Mouse (Mus musculus) stomach, embryonic 16.5 days (tissue): ENCODE results near the gene Anks1b. TPM values are rescaled to one million over a fixed set of nuclear protein-coding genes. Genes with fewer than 3 reads are reported as not detected.

Experiments
- ATAC-seq: fragments of 200-750 bp; cut with Nextera tagmentation; 2 replicates; pipeline ENCODE4 v1.8.0; 2017; ENCODE audit warnings: moderate number of reproducible peaks, moderate TSS enrichment; ENCODE audit not compliant: insufficient read depth, low FRiP score
- H3K27ac ChIP-seq: fragments of 300-500 bp; sonication (generic); 2 replicates; pipeline ENCODE4 v1.5.1; 2014; ENCODE audit warnings: low read length
- H3K27me3 ChIP-seq: fragments of 300-500 bp; sonication (generic); 2 replicates; pipeline ENCODE4 v1.6.1; 2014; ENCODE audit warnings: low read length, control low read depth, mixed read lengths; ENCODE audit not compliant: control insufficient read depth, insufficient read depth
- H3K36me3 ChIP-seq: fragments of 300-500 bp; sonication (generic); 2 replicates; pipeline ENCODE4 v1.6.1; 2014; ENCODE audit warnings: low read length; ENCODE audit not compliant: control insufficient read depth, insufficient read depth
- H3K4me1 ChIP-seq: fragments of 300-500 bp; sonication (generic); 2 replicates; pipeline ENCODE4 v1.6.1; 2014; ENCODE audit warnings: low read length, control low read depth, mixed read lengths; ENCODE audit not compliant: control insufficient read depth, insufficient read depth
- H3K4me2 ChIP-seq: fragments of 300-500 bp; sonication (generic); 2 replicates; pipeline ENCODE4 v1.6.1; 2014; ENCODE audit warnings: low read depth, low read length, mixed read lengths
- H3K4me3 ChIP-seq: fragments of 300-500 bp; sonication (generic); replicated peaks from 2 replicates; pipeline ENCODE4 v1.5.1; 2014; ENCODE audit warnings: mild to moderate bottlenecking, low read length
- H3K9ac ChIP-seq: fragments of 300-500 bp; sonication (generic); 2 replicates; pipeline ENCODE4 v1.6.1; 2014; ENCODE audit warnings: low read length
- H3K9me3 ChIP-seq: fragments of 300-500 bp; sonication (generic); replicated peaks from 2 replicates; pipeline ENCODE4 v1.6.1; 2016; ENCODE audit warnings: low read length, control low read depth; ENCODE audit not compliant: control insufficient read depth
- WGBS: fragments of 180-500 bp; shearing (Covaris S2); extraction: QIAGEN DNeasy Blood & Tissue Kit; methylation state at CpG from one replicate; pipeline ENCODE4 v1.1.7; 2014; 5-methylcytosine and 5-hydroxymethylcytosine counted together
- polyA plus RNA-seq: library from polyadenylated mRNA; unstranded; fragments of >200 nt; fragmentation: Nextera tagmentation; extraction: Ambion mirVana; gene quantifications from 2 replicates; pipeline ENCODE4 v1.2.1, GENCODE M21; 2015

Anks1b gene
- polyA plus RNA-seq, 1 experiment from 2014 or later: 1.4 TPM

GRCm38 (mm10) chr10:90579970-90580369, 706.7 kb downstream of the Anks1b start:
- Histone ChIP-seq H3K27me3 (no peaks in the 10 kb centered on the region), H3K9me3 (no peaks in the 10 kb centered on the region), H3K4me3 (no peak overlapping the region), H3K4me2 (no peak overlapping the region), H3K9ac (no peak overlapping the region), H3K4me1 (0 out of 2 replicates have a peak, but pooled peaks cover 3% of the 10 kb centered on the region), H3K36me3 (no peaks in the 10 kb centered on the region), H3K27ac (no peak overlapping the region)
- 75% methylated on average over 5 of the region's 5 CpGs for WGBS
- no peak for ATAC-seq

- 72% methylated on average over 4 of the region's 4 CpGs for WGBS
- no peaks in the 10 kb centered on the region for H3K27me3 ChIP-seq
- no peak overlapping the region for H3K4me3 ChIP-seq
- H3K9ac ChIP-seq: no peak overlapping the region
- no peak for ATAC-seq
- no peak overlapping the region for H3K27ac ChIP-seq
- no peak overlapping the region for H3K4me2 ChIP-seq
- no peaks in the 10 kb centered on the region for H3K9me3 ChIP-seq
- H3K4me1 ChIP-seq: no peaks in the 10 kb centered on the region
- no peaks in the 10 kb centered on the region for H3K36me3 ChIP-seq
Observed at GRCm38 (mm10) chr10:90584052-90584451, 710.7 kb downstream of the Anks1b start.

DNA sequence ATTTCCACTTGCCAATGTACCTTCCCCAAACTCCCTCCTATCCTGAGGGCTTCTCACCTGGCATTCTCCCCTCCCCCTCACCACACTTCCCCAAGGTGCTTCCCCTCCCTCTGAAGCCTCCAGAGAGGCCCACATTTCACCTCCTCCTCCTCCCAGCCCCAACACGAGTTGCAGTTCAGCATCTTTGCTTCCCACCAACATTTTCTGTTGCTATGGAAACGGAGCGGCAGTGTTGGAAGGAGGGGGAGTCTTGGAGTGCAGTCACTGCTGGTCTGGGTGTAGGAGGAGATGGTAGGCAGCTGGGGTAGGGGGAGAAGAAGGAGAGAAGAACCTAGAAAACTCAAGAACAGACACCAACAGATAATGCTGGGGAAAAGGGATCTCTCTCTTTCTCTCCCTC, 722.8 kb downstream of the Anks1b start:
- no peaks in the 10 kb centered on the region for H3K4me1 ChIP-seq
- no peaks in the 10 kb centered on the region for H3K36me3 ChIP-seq
- H3K27me3 ChIP-seq: no peaks in the 10 kb centered on the region
- no peak overlapping the region for H3K9ac ChIP-seq
- H3K9me3 ChIP-seq: no peaks in the 10 kb centered on the region
- no peak overlapping the region for H3K4me3 ChIP-seq
- ATAC-seq: no peak
- no peak overlapping the region for H3K27ac ChIP-seq
- H3K4me2 ChIP-seq: no peak overlapping the region
- WGBS: 23% methylated on average over 3 of the region's 3 CpGs

- no peak for ATAC-seq
- no peak overlapping the region for H3K4me3 ChIP-seq
- no peaks in the 10 kb centered on the region for H3K27me3 ChIP-seq
- H3K9ac ChIP-seq: no peak overlapping the region
- no peaks in the 10 kb centered on the region for H3K36me3 ChIP-seq
- no peaks in the 10 kb centered on the region for H3K4me1 ChIP-seq
- no peak overlapping the region for H3K27ac ChIP-seq
- no peaks in the 10 kb centered on the region for H3K9me3 ChIP-seq
- WGBS: 33% methylated on average over 3 of the region's 3 CpGs
- H3K4me2 ChIP-seq: no peak overlapping the region
Observed at GRCm38 (mm10) chr10:90596576-90596975, 723.3 kb downstream of the Anks1b start.

GRCm38 (mm10) chr10:90599149-90599548, 725.8 kb downstream of the Anks1b start:
- Histone ChIP-seq H3K4me2 (no peak overlapping the region), H3K4me3 (no peak overlapping the region), H3K9me3 (no peaks in the 10 kb centered on the region), H3K36me3 (no peaks in the 10 kb centered on the region), H3K9ac (no peak overlapping the region), H3K4me1 (no peaks in the 10 kb centered on the region), H3K27ac (no peak overlapping the region), H3K27me3 (no peaks in the 10 kb centered on the region)
- no peak for ATAC-seq

DNA sequence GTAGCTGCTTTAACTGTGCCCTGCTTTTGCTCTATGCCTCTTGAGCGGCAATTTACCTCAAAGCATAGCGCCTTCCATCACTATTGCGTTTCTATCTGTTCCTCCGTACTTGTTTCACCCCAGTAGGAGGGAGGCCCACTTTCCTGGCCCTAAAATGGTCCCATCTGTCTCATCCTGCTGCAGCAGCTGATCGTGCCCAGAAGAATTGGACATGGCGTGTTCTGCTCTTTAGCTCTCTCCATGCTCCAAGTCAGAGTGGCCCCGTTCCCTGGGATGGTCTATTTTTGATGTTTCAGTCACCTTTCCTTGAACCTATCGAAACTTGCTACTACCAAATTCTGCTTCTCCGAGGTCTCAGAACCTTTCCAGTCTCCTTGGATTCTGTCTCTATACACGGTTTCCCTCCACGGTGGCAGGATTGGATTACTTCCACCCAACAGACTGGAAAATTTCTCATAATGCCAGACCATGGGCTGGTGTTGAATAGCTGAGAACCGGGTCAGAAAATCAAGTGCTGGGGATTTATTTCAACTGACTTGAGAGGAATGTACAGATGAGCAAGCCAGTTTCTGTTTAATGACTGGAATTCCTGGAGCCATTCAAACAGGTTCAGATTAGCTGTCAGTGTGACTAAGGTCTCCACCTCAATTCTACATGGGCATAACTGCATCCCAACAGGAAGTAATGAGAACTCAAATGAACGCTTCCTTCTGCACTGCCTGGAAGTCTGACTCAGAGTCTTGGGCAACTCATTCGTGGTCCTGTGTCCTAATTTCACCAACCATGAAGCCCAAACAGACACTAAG, 726.6 kb downstream of the Anks1b start:
- Histone ChIP-seq H3K4me1 (no peaks in the 10 kb centered on the region), H3K36me3 (no peaks in the 10 kb centered on the region), H3K27me3 (no peaks in the 10 kb centered on the region), H3K9ac (no peak overlapping the region), H3K27ac (no peak overlapping the region), H3K9me3 (no peaks in the 10 kb centered on the region), H3K4me3 (no peak overlapping the region), H3K4me2 (no peak overlapping the region)
- ATAC-seq: no peak
- 85% methylated on average over 14 of the region's 14 CpGs for WGBS

DNA sequence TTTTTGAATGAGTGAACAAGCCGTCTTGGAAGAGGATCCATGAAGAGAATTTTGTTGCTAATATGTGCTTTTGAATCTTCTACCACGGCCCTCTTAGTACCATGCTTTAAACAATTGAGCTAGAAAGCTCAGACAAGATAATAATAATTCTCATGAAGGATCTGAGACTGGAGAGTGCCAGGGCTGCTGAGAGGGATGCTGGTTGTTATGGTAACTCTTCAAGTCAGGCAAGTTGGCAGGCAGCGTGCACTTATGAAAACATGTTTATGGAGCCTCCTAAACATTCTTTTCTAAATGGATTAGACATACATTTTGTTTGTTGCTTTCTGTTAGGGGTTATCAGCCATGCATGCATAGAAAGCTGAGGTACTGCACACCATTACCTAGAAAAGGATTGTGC, 734.3 kb downstream of the Anks1b start:
- no peaks in the 10 kb centered on the region for H3K9me3 ChIP-seq
- no peaks in the 10 kb centered on the region for H3K4me1 ChIP-seq
- no peak overlapping the region for H3K4me3 ChIP-seq
- no peaks in the 10 kb centered on the region for H3K27me3 ChIP-seq
- 64% methylated on average over 3 of the region's 3 CpGs for WGBS
- H3K36me3 ChIP-seq: no peaks in the 10 kb centered on the region
- H3K4me2 ChIP-seq: no peak overlapping the region
- H3K27ac ChIP-seq: no peak overlapping the region
- no peak overlapping the region for H3K9ac ChIP-seq
- no peak for ATAC-seq

DNA sequence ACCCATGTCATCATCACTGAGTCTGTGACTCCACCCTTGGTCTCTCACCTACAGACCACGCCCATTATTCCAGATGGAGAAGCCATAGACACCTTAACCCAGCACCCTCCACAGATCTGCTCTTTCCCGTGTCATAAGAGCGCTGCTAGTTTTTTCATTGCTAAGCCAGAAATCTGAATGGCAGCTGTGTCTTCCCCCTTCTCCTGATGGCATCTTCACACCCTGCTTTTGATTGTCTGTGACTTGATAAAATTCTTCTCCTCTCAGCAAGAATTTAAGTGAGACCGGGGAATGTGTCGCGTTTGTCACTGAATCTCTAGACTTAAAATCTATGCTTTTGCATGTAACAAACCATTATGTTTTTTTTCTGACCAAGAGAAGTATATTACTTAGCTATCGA, 736.1 kb downstream of the Anks1b start:
- WGBS: 85% methylated on average over 7 of the region's 7 CpGs
- Histone ChIP-seq H3K27me3 (no peaks in the 10 kb centered on the region), H3K36me3 (no peaks in the 10 kb centered on the region), H3K27ac (no peak overlapping the region), H3K4me3 (no peak overlapping the region), H3K9ac (no peak overlapping the region), H3K4me2 (no peak overlapping the region), H3K9me3 (no peaks in the 10 kb centered on the region), H3K4me1 (no peaks in the 10 kb centered on the region)
- no peak for ATAC-seq

- H3K9ac ChIP-seq: no peak overlapping the region
- WGBS: 96% methylated on average over 3 of the region's 3 CpGs
- H3K36me3 ChIP-seq: no peaks in the 10 kb centered on the region
- H3K4me2 ChIP-seq: no peak overlapping the region
- no peak for ATAC-seq
- no peaks in the 10 kb centered on the region for H3K9me3 ChIP-seq
- no peaks in the 10 kb centered on the region for H3K27me3 ChIP-seq
- no peak overlapping the region for H3K27ac ChIP-seq
- H3K4me1 ChIP-seq: no peaks in the 10 kb centered on the region
- no peak overlapping the region for H3K4me3 ChIP-seq
Observed at GRCm38 (mm10) chr10:90613051-90613450, 739.7 kb downstream of the Anks1b start.
